ENCODE assay signal across 28 mouse cellular contexts in genomic region chr7:116290559-116290958, GRCm38 (mm10). TPM values are rescaled to one million over a fixed set of nuclear protein-coding genes. Genes with fewer than 3 reads are reported as not detected.
A peak's percentile ranks its signal among the peaks of the same experiment; 100 is the strongest.
DNase-seq lines count a peak whose midpoint lies in the region; ATAC-seq and TF ChIP-seq lines count a peak whose summit lies in the region.
"Had no signal": no experiment of that assay in that cellular context is flagged by ENCODE, and none has a peak within 500 bp of the region (broad histone marks: within the 10 kb centered on the region; RNA-seq: fewer than 3 reads in every experiment).

No protein-coding gene starts in this region.

- no peak overlapping the region for H3K27ac ChIP-seq in liver, adult 2 months (replicated peaks; ENCODE audit: insufficient read depth, low read depth, low read length)
- H3K27ac ChIP-seq in liver, embryonic 15.5 days (replicated peaks): peak overlapping the region; percentile 55; the same call in 1 of the 2 replicates
- H3K27ac ChIP-seq in stomach, postnatal 0 days (replicated peaks): peak overlapping the region; percentile 35; the same call in 1 of the 2 replicates
- H3K27ac ChIP-seq in embryonic facial prominence, embryonic 10.5 days (replicated peaks): no peak overlapping the region
- H3K27ac ChIP-seq: embryonic facial prominence, embryonic 12.5 days; embryonic facial prominence, embryonic 15.5 days; heart, embryonic 15.5 days; hindbrain, embryonic 10.5 days; hindbrain, embryonic 13.5 days had no signal

- no peak for TF ChIP-seq EP300 in stomach, postnatal 0 days (optimal IDR thresholded peaks at IDR 0.05)

- no peaks in the 10 kb centered on the region for H3K9me3 ChIP-seq in liver, embryonic 15.5 days (replicated peaks)
- H3K9me3 ChIP-seq in stomach, postnatal 0 days (ENCODE audit: control insufficient read depth, low read length): no peaks in the 10 kb centered on the region
- no peaks in the 10 kb centered on the region for H3K9me3 ChIP-seq in embryonic facial prominence, embryonic 10.5 days
- H3K9me3 ChIP-seq: embryonic facial prominence, embryonic 12.5 days; embryonic facial prominence, embryonic 15.5 days; G1E; heart, embryonic 12.5 days; heart, embryonic 15.5 days; hindbrain, embryonic 10.5 days; hindbrain, embryonic 13.5 days had no signal

- peak; percentile 47 for DNase-seq in kidney, postnatal 10 days
- DNase-seq in kidney, adult 8-10 months: no peak
- DNase-seq in liver, adult 2 months (ENCODE audit: extremely low read depth, low read depth, low spot score): peak; percentile 84
- no peak for DNase-seq in liver
- no peak for DNase-seq in stomach, postnatal 0 days (ENCODE audit: low spot score)
- DNase-seq in embryonic facial prominence, embryonic 10.5 days (ENCODE audit: low spot score): no peak
- DNase-seq: adrenal gland, postnatal 10 days; adrenal gland, postnatal 36 days; B cell, adult 2 months; cerebellum, adult 18-20 months; cerebellum, adult 9-10 months; cerebellum, postnatal 14 days; forebrain, postnatal 0 days; gastrocnemius, postnatal 25 days; heart, adult 18-20 months; heart, postnatal 10 days; heart, postnatal 36 days had no signal

- H3K36me3 ChIP-seq in liver, adult 2 months (ENCODE audit: control insufficient read depth, insufficient read depth, low read length): no peaks in the 10 kb centered on the region
- no peaks in the 10 kb centered on the region for H3K36me3 ChIP-seq in liver, embryonic 15.5 days (replicated peaks)
- H3K36me3 ChIP-seq in stomach, postnatal 0 days (ENCODE audit: control insufficient read depth, insufficient read depth, low read length): no peaks in the 10 kb centered on the region
- H3K36me3 ChIP-seq in embryonic facial prominence, embryonic 10.5 days (replicated peaks): no peaks in the 10 kb centered on the region
- H3K36me3 ChIP-seq: embryonic facial prominence, embryonic 12.5 days; embryonic facial prominence, embryonic 15.5 days; heart, embryonic 12.5 days; heart, embryonic 15.5 days; hindbrain, embryonic 13.5 days had no signal

- TF ChIP-seq POLR2A in liver, adult 2 months (IDR thresholded peaks at IDR 0.05; ENCODE audit: extremely low read depth, insufficient read depth, low read length): no peak

- peaks cover 24% of the 10 kb centered on the region for H3K4me1 ChIP-seq in liver, adult 2 months (ENCODE audit: control insufficient read depth, insufficient read depth, low read length)
- peaks cover 70% of the 10 kb centered on the region for H3K4me1 ChIP-seq in liver, embryonic 15.5 days (replicated peaks)
- H3K4me1 ChIP-seq in stomach, postnatal 0 days (replicated peaks; ENCODE audit: control insufficient read depth, insufficient read depth): peaks cover 2% of the 10 kb centered on the region; the same call in 1 of the 2 replicates
- H3K4me1 ChIP-seq in embryonic facial prominence, embryonic 10.5 days: peaks cover 66% of the 10 kb centered on the region

- H3K79me2 ChIP-seq in liver, adult 2 months (ENCODE audit: control insufficient read depth, insufficient read depth, low read length): peaks cover 7% of the 10 kb centered on the region; the same call in 1 of the 2 replicates

- no peaks in the 10 kb centered on the region for H3K27me3 ChIP-seq in liver, adult 2 months (ENCODE audit: control insufficient read depth, insufficient read depth, low read length)
- H3K27me3 ChIP-seq in liver, embryonic 15.5 days: no peaks in the 10 kb centered on the region
- H3K27me3 ChIP-seq in stomach, postnatal 0 days (ENCODE audit: control insufficient read depth, insufficient read depth, low read length): no peaks in the 10 kb centered on the region
- H3K27me3 ChIP-seq in embryonic facial prominence, embryonic 10.5 days (replicated peaks; ENCODE audit: low read depth, poor library complexity, severe bottlenecking): no peaks in the 10 kb centered on the region
- H3K27me3 ChIP-seq: CH12.LX; embryonic facial prominence, embryonic 12.5 days; embryonic facial prominence, embryonic 15.5 days; heart, embryonic 12.5 days; heart, embryonic 15.5 days; hindbrain, embryonic 13.5 days; Patski had no signal

- H3K4me3 ChIP-seq in liver, adult 2 months (ENCODE audit: insufficient read depth, low read depth, low read length): no peak overlapping the region
- H3K4me3 ChIP-seq in liver, embryonic 15.5 days (replicated peaks): no peak overlapping the region
- no peak overlapping the region for H3K4me3 ChIP-seq in stomach, postnatal 0 days (ENCODE audit: low read depth, low read length)
- H3K4me3 ChIP-seq in embryonic facial prominence, embryonic 10.5 days: no peak overlapping the region
- H3K4me3 ChIP-seq: embryonic facial prominence, embryonic 12.5 days; embryonic facial prominence, embryonic 15.5 days; heart, embryonic 12.5 days; heart, embryonic 15.5 days; hindbrain, embryonic 10.5 days; hindbrain, embryonic 13.5 days had no signal

- H3K9ac ChIP-seq in liver, adult 2 months (ENCODE audit: low read depth, low read length): no peak overlapping the region
- H3K9ac ChIP-seq in liver, embryonic 15.5 days: no peak overlapping the region
- H3K9ac ChIP-seq in stomach, postnatal 0 days (ENCODE audit: low read length): no peak overlapping the region
- H3K9ac ChIP-seq: embryonic facial prominence, embryonic 12.5 days; embryonic facial prominence, embryonic 15.5 days; forebrain, postnatal 0 days; heart, embryonic 12.5 days; heart, embryonic 15.5 days; hindbrain, embryonic 13.5 days had no signal

- 17% methylated on average over 1 of the region's 1 CpGs for WGBS in liver, adult 2 months
- WGBS in liver, embryonic 15.5 days (ENCODE audit: insufficient replicate concordance): 45% methylated on average over 1 of the region's 1 CpGs
- WGBS in stomach, postnatal 0 days: 65% methylated on average over 1 of the region's 1 CpGs
- 79% methylated on average over 1 of the region's 1 CpGs for WGBS in embryonic facial prominence, embryonic 10.5 days

- H3K4me2 ChIP-seq in liver, embryonic 15.5 days: no peak overlapping the region
- no peak overlapping the region for H3K4me2 ChIP-seq in stomach, postnatal 0 days (replicated peaks; ENCODE audit: low read depth)
- H3K4me2 ChIP-seq: embryonic facial prominence, embryonic 12.5 days; embryonic facial prominence, embryonic 15.5 days; heart, embryonic 12.5 days; heart, embryonic 15.5 days; hindbrain, embryonic 13.5 days had no signal

- no peak for ATAC-seq in liver, embryonic 15.5 days (ENCODE audit: insufficient read depth)
- no peak for ATAC-seq in stomach, postnatal 0 days (ENCODE audit: low FRiP score, low TSS enrichment)
- ATAC-seq: forebrain, embryonic 14.5 days; forebrain, postnatal 0 days; Patski had no signal

- no peak for TF ChIP-seq CTCF in liver, adult 2 months (IDR thresholded peaks at IDR 0.05; ENCODE audit: low read depth, low read length)
- no peak for TF ChIP-seq CTCF in stomach, postnatal 0 days (IDR thresholded peaks at IDR 0.05; ENCODE audit: low read depth)

RNA-seq across cellular contexts. Expression of gene Plekha7, which starts 17.6 kb away (rescaled TPM):
- total RNA-seq in liver, adult 2 months (2014; rRNA removed): 2.2 and 2.3 TPM in 2 replicates
- polyA plus RNA-seq in liver, adult 2 months (2012; rRNA removed): 2.7 and 2.9 TPM in 2 replicates
- polyA plus RNA-seq in liver, embryonic 15.5 days (2015; fragmentation: Nextera tagmentation; extraction: Ambion mirVana): 3.4 and 3.7 TPM in 2 replicates
- polyA plus RNA-seq in stomach, postnatal 0 days (2015; fragmentation: Nextera tagmentation; extraction: Ambion mirVana): 10.1 and 11.7 TPM in 2 replicates
- polyA plus RNA-seq in embryonic facial prominence, embryonic 10.5 days (2016; fragmentation: Nextera tagmentation; extraction: Ambion mirVana): 14.9 and 17.0 TPM in 2 replicates

RNA-seq across cellular contexts. Expression of gene Rps13, which starts 43.4 kb away (rescaled TPM):
- 125 and 171 TPM in 2 replicates for total RNA-seq in liver, adult 2 months (2014; rRNA removed)
- polyA plus RNA-seq in liver, adult 2 months (2012; rRNA removed): 107 and 198 TPM in 2 replicates
- 411 and 421 TPM in 2 replicates for polyA plus RNA-seq in liver, embryonic 15.5 days (2015; fragmentation: Nextera tagmentation; extraction: Ambion mirVana)
- 609 and 626 TPM in 2 replicates for polyA plus RNA-seq in stomach, postnatal 0 days (2015; fragmentation: Nextera tagmentation; extraction: Ambion mirVana)
- 818 and 844 TPM in 2 replicates for polyA plus RNA-seq in embryonic facial prominence, embryonic 10.5 days (2016; fragmentation: Nextera tagmentation; extraction: Ambion mirVana)

Comparison
In these comparisons a context has a peak if more than half of its experiments do, and no peak if none do; other contexts are left out.
1. DNase-seq: peak in kidney, postnatal 10 days (single experiment) and liver, adult 2 months (single experiment); none in kidney, adult 8-10 months (0 of 2), liver (single experiment), stomach, postnatal 0 days (single experiment) and embryonic facial prominence, embryonic 10.5 days (single experiment).
2. H3K27ac ChIP-seq: peak in liver, embryonic 15.5 days (single experiment) and stomach, postnatal 0 days (single experiment); none in liver, adult 2 months (single experiment) and embryonic facial prominence, embryonic 10.5 days (single experiment).